Mouse (Mus musculus) heart, postnatal 25 days (tissue): ENCODE measurements around the gene Il1rap. TPM values are rescaled to one million over a fixed set of nuclear protein-coding genes. Genes with fewer than 3 reads are reported as not detected.
A peak's percentile ranks its signal among the peaks of the same experiment; 100 is the strongest.

Experiments used
- DNase-seq: peaks from one replicate; pipeline ENCODE4 v3.0.0; 2022; ENCODE audit warnings: low spot score
- intact Hi-C: fragments of 180-260 bp; cut with DNase I; formaldehyde crosslinking; loops from one replicate; pipeline ENCODE4 v1.15.1; 2025
- total RNA-seq, 2 experiments: library from RNA; stranded (reverse); gene quantifications; 2 replicates each; pipeline ENCODE4 v1.2.3; 2021

Gene Il1rap
- total RNA-seq = 1 to 10 TPM; 3.6 to 4.0 TPM

DNA sequence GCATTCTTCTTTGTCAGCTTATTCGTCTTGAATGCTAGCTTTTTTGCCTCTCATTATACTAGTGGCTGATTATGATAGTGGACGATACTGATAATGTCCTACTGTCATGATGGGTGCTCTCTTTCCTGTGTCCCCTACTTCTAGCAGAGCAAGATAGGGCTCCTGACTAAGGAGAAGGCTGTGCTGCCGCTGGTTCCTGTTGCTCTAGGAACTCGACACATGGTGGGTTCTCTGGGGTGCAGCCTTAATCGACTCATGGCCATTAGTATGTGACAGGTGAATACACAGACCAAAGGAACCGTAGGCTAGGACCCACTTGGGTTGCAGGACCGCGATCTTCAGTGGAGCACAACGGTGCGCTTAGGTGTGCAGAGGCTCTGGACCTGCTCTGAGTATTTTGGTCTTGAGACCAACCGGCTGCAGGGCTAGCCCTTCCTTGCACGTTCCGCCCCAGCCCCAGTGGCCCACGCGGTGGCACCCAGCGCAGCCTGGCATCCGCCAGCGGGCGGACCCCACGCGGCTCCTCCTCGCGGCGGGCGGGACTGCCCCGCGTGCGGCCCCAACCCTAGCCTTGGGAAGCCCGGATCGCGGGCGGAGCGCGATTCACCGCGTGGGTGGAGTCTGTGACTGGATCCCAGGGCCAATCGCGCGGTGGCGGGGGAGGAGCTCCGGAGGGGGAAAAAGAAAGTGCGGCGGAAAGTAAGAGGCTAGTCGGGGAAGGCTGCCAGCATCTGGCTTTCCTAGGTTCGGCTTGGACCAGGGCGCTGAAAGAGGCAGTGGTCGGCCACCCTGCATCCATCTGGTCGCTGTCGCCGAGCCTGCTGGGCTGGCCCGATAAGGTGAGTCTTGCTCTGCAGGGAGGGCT is at the start of gene Il1rap:
Gene Il1rap (plus strand): TSS at position 657 of the 865 bp plus-strand sequence.
- intact Hi-C loops = no loop called here
- peak; percentile 89 for DNase-seq

DNA sequence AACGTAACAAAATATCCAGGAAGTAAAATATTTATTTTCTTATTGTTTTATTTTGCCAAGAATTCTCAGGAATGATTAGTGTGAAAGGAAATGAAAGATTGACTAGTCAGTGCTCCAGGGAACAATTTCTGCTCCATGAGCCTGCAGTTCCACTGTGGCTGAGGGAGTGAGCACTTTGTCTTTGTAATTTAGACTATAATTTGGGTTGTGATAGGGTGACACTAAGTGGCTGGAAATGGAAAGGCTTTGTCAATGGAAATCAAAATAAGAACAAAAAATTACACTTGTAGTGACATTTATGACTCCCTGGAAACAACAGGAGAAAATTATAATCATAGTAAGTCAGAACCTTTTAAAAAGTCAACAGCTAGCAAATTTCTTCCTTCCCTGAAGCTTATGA is 49.2 kb upstream of the Il1rap start:
- intact Hi-C loops = no loop called here
- DNase-seq = no peak

DNA sequence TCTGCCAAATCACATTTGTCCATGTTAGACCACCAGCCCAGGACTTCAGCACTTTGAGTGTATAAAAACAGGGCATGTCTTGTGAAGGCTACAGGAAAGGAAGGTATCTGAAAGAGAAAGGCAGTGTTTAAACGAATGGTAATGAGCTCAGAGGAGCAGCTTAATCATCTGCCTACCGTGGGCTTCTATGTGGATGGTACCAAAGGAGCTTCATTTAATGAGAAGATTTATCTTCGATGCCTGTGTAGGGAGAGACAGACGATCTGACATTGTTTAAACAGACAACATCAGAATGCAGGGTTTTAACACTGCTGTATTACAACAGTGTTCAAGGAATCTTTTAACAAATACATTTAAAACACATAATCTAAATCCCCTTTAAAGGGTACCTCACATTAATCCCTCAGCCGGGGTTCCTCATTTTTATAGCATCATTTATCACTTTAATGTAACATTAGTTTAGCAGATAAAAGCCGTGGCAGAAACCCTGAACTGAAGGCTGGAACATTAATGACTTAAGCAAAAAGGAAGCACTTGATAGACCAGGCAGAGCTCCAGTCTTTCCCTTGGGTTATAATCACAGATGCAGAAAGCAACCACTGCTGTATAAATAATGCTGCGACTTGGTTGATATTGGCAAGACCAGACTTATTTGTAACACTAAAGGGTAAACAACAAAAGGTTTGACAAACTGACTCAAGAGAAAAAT is 35.2 kb upstream of the Il1rap start:
- DNase-seq = no peak
- intact Hi-C loops = no loop called here

GRCm38 (mm10) chr16:26546879-26547206 is 34.7 kb upstream of the Il1rap start:
- intact Hi-C loops = no loop called here
- no peak for DNase-seq

GRCm38 (mm10) chr16:26549221-26549620 is 32.3 kb upstream of the Il1rap start:
- intact Hi-C loops = no loop called here
- DNase-seq = no peak

DNA sequence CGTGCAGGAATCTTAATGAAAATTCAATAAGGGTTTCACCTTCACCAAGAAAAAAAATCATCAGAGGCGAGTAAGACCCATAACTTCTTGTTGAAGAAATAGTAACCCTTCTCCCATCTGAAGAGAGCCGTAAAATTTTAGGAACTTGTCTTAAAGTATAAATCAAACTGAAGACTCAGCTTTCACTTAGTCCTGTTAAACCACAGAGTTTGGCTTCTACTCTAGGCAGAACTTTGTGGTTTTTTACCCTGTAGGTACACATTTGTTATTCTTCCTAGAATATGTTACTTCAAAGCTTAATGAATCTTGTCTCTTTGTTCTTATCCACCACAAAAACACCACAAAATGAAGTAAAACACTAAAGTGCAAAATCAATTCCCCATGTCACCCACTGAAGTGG is 29.3 kb upstream of the Il1rap start:
- DNase-seq = no peak
- intact Hi-C loops = no loop called here

- DNase-seq = no peak
- intact Hi-C loops = no loop called here
These were observed 22.7 kb upstream of the Il1rap start for GRCm38 (mm10) chr16:26558797-26559196.

DNA sequence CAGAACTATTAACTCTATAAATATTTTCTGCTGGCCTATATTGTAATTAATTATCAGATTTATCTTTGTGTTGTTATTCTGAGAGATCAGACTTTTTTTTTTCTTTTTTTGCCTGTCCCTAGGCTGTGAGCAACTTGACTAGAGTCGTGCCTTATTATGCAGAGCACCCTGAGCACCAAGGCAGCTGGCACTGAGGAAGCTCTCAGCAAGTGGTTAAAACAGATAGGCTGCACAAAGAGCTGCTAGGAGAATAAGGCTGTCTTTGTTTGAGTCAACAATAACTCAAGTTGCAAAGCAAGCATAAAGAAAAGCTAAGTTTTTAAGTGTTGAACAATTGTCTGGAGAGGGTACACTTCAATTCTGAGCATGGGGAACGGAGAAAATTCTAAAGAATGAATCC is 19.8 kb upstream of the Il1rap start:
- no peak for DNase-seq

GRCm38 (mm10) chr16:26562771-26563170 is 18.7 kb upstream of the Il1rap start:
- intact Hi-C loops = no loop called here
- DNase-seq = no peak

More for the DNA sequence above, 19.8 kb upstream of the Il1rap start:
- intact Hi-C loops = no loop called here

DNA sequence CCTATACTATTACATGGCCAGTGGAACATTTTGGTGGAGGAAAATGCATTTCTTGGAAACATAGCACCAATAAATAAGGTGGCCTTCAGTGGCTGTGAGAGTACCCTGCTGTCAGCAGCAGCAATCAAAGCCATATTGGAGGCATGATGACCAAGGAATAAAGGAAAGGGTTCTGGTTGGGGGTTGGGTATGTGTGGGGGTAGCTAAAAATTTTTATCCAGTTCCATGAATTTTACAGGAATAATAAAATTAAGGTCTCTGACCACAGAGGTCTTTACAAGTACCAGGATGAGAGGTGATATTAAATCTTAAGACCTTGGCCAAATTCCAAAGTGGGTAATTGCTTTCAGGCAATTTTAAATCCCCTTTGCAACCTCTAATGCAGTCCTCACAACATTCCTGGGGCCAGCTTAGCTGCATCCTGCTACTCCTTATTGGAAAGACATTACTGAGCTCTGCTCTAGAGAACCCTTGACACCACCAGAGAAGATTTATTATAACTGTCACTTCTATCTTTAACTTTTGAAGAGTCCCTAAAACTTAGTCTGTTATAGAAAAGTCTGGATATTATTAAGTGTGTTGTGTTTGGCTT is 12.0 kb upstream of the Il1rap start:
- intact Hi-C loops = no loop called here
- DNase-seq = no peak

DNA sequence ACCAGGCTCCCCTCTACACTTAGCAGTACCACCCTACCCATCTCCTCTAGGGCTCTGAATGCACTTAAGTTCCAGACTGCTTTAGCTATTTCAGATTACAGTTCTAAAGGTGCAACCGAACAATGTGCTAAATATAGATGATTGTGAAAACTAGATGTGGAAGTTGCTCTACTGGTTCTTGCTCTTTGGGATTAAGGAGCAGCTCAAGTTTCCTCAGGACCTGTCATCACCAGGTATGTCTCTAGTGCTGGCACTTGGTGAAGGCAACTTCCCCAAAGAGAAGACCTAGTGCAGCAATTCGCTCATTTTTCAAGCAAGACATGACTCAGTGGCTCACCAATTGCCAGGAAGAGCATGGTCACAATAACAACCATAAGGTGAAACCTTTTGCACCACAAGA is 9.7 kb upstream of the Il1rap start:
- intact Hi-C loops = no loop called here
- DNase-seq = no peak

GRCm38 (mm10) chr16:26574173-26574572 is 7.3 kb upstream of the Il1rap start:
- intact Hi-C loops = no loop called here

DNA sequence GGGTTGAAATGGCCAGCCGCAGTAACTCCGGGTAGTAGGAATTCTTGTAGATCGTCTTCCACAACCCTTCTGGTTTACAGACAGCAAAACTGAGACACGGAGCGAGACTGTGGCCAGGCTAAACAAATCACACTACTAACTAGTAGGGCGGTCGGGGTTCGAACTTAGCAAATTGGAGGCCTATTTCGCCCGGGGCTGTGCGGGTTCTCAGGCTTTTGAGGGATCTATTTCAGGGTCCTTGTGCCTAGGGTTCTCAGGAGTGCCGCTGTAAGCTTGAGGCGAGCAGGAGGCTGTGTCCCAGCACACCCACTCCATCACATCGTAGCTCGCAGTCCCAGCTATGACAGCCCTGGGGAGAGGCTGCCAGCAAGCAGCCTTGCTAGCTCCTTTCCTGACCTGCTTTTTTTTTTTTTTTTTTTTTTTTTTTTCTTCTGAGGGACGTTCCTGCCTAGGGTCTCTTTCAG is 441 bp downstream of the Il1rap start:
- no peak for DNase-seq
- intact Hi-C loops = no loop called here

More at GRCm38 (mm10) chr16:26574173-26574572, 7.3 kb upstream of the Il1rap start:
- DNase-seq = no peak

DNA sequence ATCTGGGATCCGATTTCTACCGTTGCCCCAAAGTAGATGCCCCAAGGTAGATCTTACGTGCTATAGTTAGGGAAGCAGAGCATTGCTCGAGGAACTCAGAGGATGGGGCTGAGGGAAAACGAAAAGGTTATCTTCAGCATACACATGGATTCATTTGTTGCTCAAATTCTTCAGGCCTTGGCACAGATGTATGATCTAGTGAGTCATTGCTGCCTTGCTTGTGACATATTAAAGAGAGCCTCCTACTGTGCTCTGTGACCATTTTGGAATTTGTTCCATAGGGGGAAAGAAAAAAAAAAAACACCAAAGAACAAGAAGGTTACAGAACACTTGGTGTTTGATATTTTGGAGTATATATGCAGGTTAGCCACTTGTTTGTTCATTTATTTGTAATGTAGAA is 4.3 kb downstream of the Il1rap start:
- DNase-seq = no peak
- intact Hi-C loops = no loop called here

DNA sequence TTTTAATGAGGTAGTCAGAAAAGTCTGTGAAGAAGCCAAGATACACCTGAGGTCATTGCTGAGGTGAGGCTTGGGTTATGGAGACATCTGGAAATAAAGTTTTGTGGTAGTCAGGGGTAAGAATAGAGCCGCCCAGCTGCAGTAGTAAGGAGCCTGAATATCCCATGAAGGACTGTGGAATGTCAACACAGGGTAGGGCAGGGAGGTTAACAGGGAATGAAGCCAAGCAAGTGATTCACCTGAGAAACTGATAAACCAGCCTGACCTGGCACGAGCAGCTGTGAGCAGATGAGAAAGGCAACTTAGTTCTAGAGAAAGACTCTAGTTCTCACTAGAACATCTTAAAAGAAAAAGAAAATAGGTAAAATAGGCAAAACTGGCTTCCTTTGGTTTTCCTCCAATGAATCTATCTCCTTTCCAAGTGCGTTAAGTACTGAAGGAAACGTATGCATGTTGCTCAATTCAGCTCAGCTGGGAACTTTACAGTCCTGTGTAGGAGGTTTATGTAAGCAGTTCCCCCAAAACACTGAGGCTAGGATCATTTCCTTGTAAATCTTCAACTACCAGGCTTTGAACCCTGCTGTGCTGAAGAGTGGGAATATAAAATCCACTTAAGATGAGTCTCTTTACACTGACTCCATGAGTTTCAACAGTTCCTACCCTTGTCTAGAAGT is 9.5 kb downstream of the Il1rap start:
- DNase-seq = no peak

DNA sequence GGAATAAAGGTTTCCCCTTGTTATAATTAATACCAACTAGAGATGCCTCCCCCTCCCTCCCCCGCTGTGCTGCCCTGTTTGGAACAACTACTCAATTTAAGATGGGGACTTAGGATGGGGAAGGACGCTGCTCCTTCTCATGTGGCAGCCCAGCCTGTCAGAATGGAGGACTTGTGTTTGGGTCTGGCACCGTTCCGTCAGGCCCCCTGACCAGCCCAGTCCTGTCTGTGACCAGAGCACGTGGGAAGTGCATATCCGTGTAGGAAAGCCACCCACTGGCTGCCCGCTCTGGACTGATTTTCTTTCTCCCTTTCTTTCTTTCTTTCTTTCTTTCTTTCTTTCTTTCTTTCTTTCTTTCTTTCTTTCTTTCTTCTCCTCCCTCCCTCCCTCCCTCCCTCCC is 14.9 kb downstream of the Il1rap start:
- DNase-seq = no peak
- intact Hi-C loops = no loop called here

More for the DNA sequence above, 9.5 kb downstream of the Il1rap start:
- intact Hi-C loops = loop anchor here (5.0 kb wide), 1 partner anchor 81 kb away; no protein-coding TSS in a partner anchor

DNA sequence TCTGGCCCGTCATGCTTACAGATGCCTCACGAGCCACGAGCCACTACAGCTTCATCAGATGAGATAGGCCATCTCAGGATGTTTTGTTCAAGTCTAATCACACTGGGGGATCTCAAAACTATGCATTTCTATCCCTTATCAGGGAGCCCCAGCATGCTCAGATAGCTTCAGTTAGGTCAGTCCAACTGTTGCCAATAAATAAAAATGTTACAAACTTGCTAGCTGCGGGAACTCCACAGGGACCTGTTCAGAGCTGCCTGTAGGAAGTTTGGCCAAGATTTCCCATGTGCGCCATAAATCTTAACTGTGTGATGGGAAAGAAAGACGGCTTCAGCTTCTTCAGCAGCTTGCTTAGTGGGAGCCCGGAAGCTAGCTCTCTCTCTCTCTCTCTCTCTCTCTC is 15.8 kb downstream of the Il1rap start:
- no peak for DNase-seq
- intact Hi-C loops = no loop called here

GRCm38 (mm10) chr16:26598591-26598990 is 17.1 kb downstream of the Il1rap start:
- DNase-seq = no peak
- intact Hi-C loops = no loop called here

GRCm38 (mm10) chr16:26601482-26601881 is 20.0 kb downstream of the Il1rap start:
- DNase-seq = no peak
- intact Hi-C loops = no loop called here

DNA sequence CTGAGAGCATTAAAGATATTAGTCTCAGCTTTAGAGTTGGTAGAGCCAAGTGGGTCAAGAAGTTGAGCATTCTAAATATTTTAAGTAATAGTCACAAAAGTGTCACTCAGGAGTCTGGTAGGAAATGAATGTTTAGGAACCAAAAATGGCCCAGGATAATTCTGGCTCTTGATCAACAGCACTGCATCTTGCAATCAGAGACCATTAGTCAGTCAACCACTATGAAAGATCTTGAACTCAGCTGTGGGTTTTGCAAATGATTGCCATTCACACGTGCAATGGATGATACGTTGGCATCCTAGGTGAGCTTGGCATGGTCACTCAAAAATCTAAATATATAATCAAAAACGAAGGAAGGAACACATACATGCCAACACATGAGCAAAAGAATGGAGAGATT is 23.1 kb downstream of the Il1rap start:
- intact Hi-C loops = no loop called here
- DNase-seq = no peak
